In the genomic region with DNA sequence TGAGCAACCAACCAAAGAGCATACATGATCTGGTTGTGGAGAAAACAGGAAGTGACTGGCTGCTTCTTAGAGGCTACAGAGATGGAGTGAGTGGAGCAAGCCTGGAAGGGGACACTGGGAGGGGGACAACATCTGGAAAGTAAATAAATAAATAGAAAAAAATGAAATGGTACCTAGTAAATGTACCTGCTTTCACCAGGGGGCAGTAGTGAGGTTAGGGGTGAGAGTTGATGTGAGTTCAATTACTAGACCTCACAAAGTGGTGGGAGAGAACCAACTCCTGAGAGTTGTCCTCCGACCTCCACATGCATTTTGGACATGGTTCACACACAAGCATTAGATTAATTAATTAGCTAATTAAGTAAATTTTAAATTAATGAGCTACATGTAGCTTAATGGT, we compare ENCODE assay signal across 19 mouse cellular contexts.
"Had no signal": no experiment of that assay in that cellular context is flagged by ENCODE, and none has a peak within 500 bp of the region (broad histone marks: within the 10 kb centered on the region; RNA-seq: fewer than 3 reads in every experiment).

No protein-coding gene starts in this region.

- DNase-seq: kidney, adult 2 months; kidney, postnatal 10 days; kidney, postnatal 4 days; layer of hippocampus, adult 9-11 months; layer of hippocampus, postnatal 36 days; liver; lung, adult 18-20 months; lung, postnatal 10 days; lung, postnatal 36 days; thymus, adult 18-20 months; thymus, postnatal 36 days had no signal

- H3K27ac ChIP-seq: limb, embryonic 10.5 days; limb, embryonic 13.5 days; liver, embryonic 12.5 days; liver, embryonic 15.5 days; lung, embryonic 15.5 days; midbrain, embryonic 10.5 days; midbrain, embryonic 13.5 days had no signal

- H3K4me3 ChIP-seq: limb, embryonic 10.5 days; limb, embryonic 13.5 days; liver, embryonic 12.5 days; liver, embryonic 15.5 days; lung, embryonic 15.5 days; megakaryocyte, embryonic 14.5 days; midbrain, embryonic 10.5 days; midbrain, embryonic 13.5 days had no signal
